Mouse (Mus musculus) gastrocnemius, postnatal 14 days (tissue): Measurements from ENCODE around the gene Napb. TPM values are rescaled to one million over a fixed set of nuclear protein-coding genes. Genes with fewer than 3 reads are reported as not detected.
A peak's percentile ranks its signal among the peaks of the same experiment; 100 is the strongest.
"Not testable (repeated sequence)": the region's sequence is repeated elsewhere in the genome, so short reads cannot be mapped to it uniquely, and the experiment has no call there.

Experiments
- DNase-seq: peaks from one replicate; pipeline ENCODE4 v3.0.0; 2021; ENCODE audit warnings: mixed read lengths
- intact Hi-C: fragments of 180-260 bp; cut with DNase I; formaldehyde crosslinking; loops from one replicate; pipeline ENCODE4 v1.15.1; 2025; ENCODE audit warnings: low total_unique reads
- long read RNA-seq, 2 experiments: library from polyadenylated mRNA; stranded (forward); transcript quantifications; one replicate each; pipeline ENCODE4 v2.0.0; 2021
- total RNA-seq, 2 experiments: library from RNA; stranded (reverse); gene quantifications; 2 replicates each; pipeline ENCODE4 v1.2.3; 2021

The Napb gene
- total RNA-seq = 1 to 10 TPM; 3.3 to 4.1 TPM
- long read RNA-seq, experiment 1, partial matches to known transcripts = 1 of 3 reads
- long read RNA-seq, experiment 1, other reads (novel, unspliced or antisense) = 2 of 3 reads
- long read RNA-seq, experiment 2 = 0 reads

- intact Hi-C loops = no loop called here
Observed at GRCm38 (mm10) chr2:148732327-148733000, at the start of gene Napb. TSS of gene Napb (minus strand) at chr2:148732467.

GRCm38 (mm10) chr2:148781709-148782108, 49.4 kb upstream of the Napb start, which contains the start of gene 8030411F24Rik:
TSS of gene 8030411F24Rik (plus strand) at chr2:148782009.
- intact Hi-C loops = no loop called here
- no peak for DNase-seq

More at GRCm38 (mm10) chr2:148732327-148733000, at the start of gene Napb:
- DNase-seq = peak; percentile 93

GRCm38 (mm10) chr2:148771397-148771796, 39.1 kb upstream of the Napb start, which contains the start of gene Cst11:
TSS of gene Cst11 (minus strand) at chr2:148771497.
- intact Hi-C loops = not testable (repeated sequence)

GRCm38 (mm10) chr2:148763648-148764388, 31.6 kb upstream of the Napb start:
- intact Hi-C loops = no loop called here
- no peak for DNase-seq

More at GRCm38 (mm10) chr2:148771397-148771796, 39.1 kb upstream of the Napb start, which contains the start of gene Cst11:
- DNase-seq = not testable (repeated sequence)

GRCm38 (mm10) chr2:148754310-148754846, 22.1 kb upstream of the Napb start:
- no peak for DNase-seq
- intact Hi-C loops = loop anchor here (10.0 kb wide), 1 partner anchor 150 kb away; no protein-coding TSS in a partner anchor

GRCm38 (mm10) chr2:148751893-148752813, 19.9 kb upstream of the Napb start:
- intact Hi-C loops = loop anchor here (10.0 kb wide), 1 partner anchor 153 kb away; no protein-coding TSS in a partner anchor
- peak; percentile 43 for DNase-seq

GRCm38 (mm10) chr2:148750058-148750457, 17.8 kb upstream of the Napb start, which contains the start of gene Cstl1:
TSS of gene Cstl1 (plus strand) at chr2:148750358.
- intact Hi-C loops = loop anchor here (10.0 kb wide), 1 partner anchor 155 kb away; no protein-coding TSS in a partner anchor
- no peak for DNase-seq

- intact Hi-C loops = no loop called here
Observed at GRCm38 (mm10) chr2:148743846-148744407, 11.7 kb upstream of the Napb start.

GRCm38 (mm10) chr2:148743001-148743400, 10.7 kb upstream of the Napb start:
- intact Hi-C loops = no loop called here
- DNase-seq = peak; percentile 45

More at GRCm38 (mm10) chr2:148743846-148744407, 11.7 kb upstream of the Napb start:
- DNase-seq = no peak

GRCm38 (mm10) chr2:148731614-148732326, 497 bp downstream of the Napb start:
- intact Hi-C loops = no loop called here
- DNase-seq = peak; percentile 34

GRCm38 (mm10) chr2:148719271-148719995, 12.8 kb downstream of the Napb start:
- no peak for DNase-seq
- intact Hi-C loops = no loop called here

- no peak for DNase-seq
- intact Hi-C loops = no loop called here
Observed at GRCm38 (mm10) chr2:148717072-148717471, 15.2 kb downstream of the Napb start.

GRCm38 (mm10) chr2:148712326-148712725, 19.9 kb downstream of the Napb start:
- intact Hi-C loops = no loop called here
- DNase-seq = no peak

- no peak for DNase-seq
- intact Hi-C loops = no loop called here
Observed at GRCm38 (mm10) chr2:148707202-148707530, 25.1 kb downstream of the Napb start.

- no peak for DNase-seq
- intact Hi-C loops = no loop called here
Observed at GRCm38 (mm10) chr2:148706409-148707201, 25.7 kb downstream of the Napb start.

- DNase-seq = no peak
- intact Hi-C loops = no loop called here
Observed at GRCm38 (mm10) chr2:148698571-148698970, 33.7 kb downstream of the Napb start.

GRCm38 (mm10) chr2:148690781-148691180, 41.5 kb downstream of the Napb start:
- no peak for DNase-seq
- intact Hi-C loops = no loop called here
